Mouse (Mus musculus): ENCODE data around the gene Spaar. TPM values are rescaled to one million over a fixed set of nuclear protein-coding genes. Genes with fewer than 3 reads are reported as not detected.
"Not testable (repeated sequence)": the region's sequence is repeated elsewhere in the genome, so short reads cannot be mapped to it uniquely, and the experiment has no call there.

The Spaar gene
- total RNA-seq, 2 experiments from 2014 or later, result 0.61 to 1.1 TPM

- DNase-seq, result no peak
Measured at GRCm38 (mm10) chr4:43729126-43729525, 708 bp upstream of the Spaar start.

GRCm38 (mm10) chr4:43730750-43731297 lies 990 bp downstream of the Spaar start:
- no peak for DNase-seq

GRCm38 (mm10) chr4:43732171-43732570 lies 2.3 kb downstream of the Spaar start:
- no peak for DNase-seq

GRCm38 (mm10) chr4:43733186-43733585 lies 3.4 kb downstream of the Spaar start:
- DNase-seq, result no peak

GRCm38 (mm10) chr4:43737144-43737543 lies 7.3 kb downstream of the Spaar start:
- no peak for DNase-seq

GRCm38 (mm10) chr4:43738989-43739674 lies 9.3 kb downstream of the Spaar start:
- DNase-seq, result no peak

GRCm38 (mm10) chr4:43741526-43741925 lies 11.7 kb downstream of the Spaar start:
- DNase-seq, result no peak

- no peak for DNase-seq
Measured at GRCm38 (mm10) chr4:43742637-43743036, 12.8 kb downstream of the Spaar start.

- DNase-seq, result no peak
Measured at GRCm38 (mm10) chr4:43743099-43743498, 13.3 kb downstream of the Spaar start.

GRCm38 (mm10) chr4:43745187-43745586 lies 15.4 kb downstream of the Spaar start:
- no peak for DNase-seq

GRCm38 (mm10) chr4:43757213-43757612 lies 27.4 kb downstream of the Spaar start:
- DNase-seq, result no peak

- DNase-seq, result peak; percentile 30 to 39
Measured at GRCm38 (mm10) chr4:43759571-43760418, 30.0 kb downstream of the Spaar start.

- DNase-seq, result peak; percentile 4 to 8
Measured at GRCm38 (mm10) chr4:43760460-43760859, 30.6 kb downstream of the Spaar start.

- DNase-seq, result no peak
Measured at GRCm38 (mm10) chr4:43761336-43761735, 31.5 kb downstream of the Spaar start.

- DNase-seq, result peak; percentile 32 to 54
Measured at GRCm38 (mm10) chr4:43763410-43763809, 33.6 kb downstream of the Spaar start.

GRCm38 (mm10) chr4:43768341-43768740 lies 38.5 kb downstream of the Spaar start:
- DNase-seq, result no peak

- no peak for DNase-seq
Measured at GRCm38 (mm10) chr4:43769374-43769773, 39.5 kb downstream of the Spaar start.

- no peak for DNase-seq
Measured at GRCm38 (mm10) chr4:43770909-43771308, 41.1 kb downstream of the Spaar start, which contains the start of gene Olfr159. TSS of gene Olfr159 (minus strand) at chr4:43771009.

GRCm38 (mm10) chr4:43771626-43772025 lies 41.8 kb downstream of the Spaar start:
- no peak for DNase-seq

- DNase-seq, result no peak
Measured at GRCm38 (mm10) chr4:43772304-43772703, 42.5 kb downstream of the Spaar start.

- no peak for DNase-seq
Measured at GRCm38 (mm10) chr4:43795296-43795695, 65.5 kb downstream of the Spaar start.

GRCm38 (mm10) chr4:43795844-43796243 lies 66.0 kb downstream of the Spaar start:
- not testable (repeated sequence) for DNase-seq

GRCm38 (mm10) chr4:43798936-43799335 lies 69.1 kb downstream of the Spaar start:
- no peak for DNase-seq

All from layer of hippocampus, postnatal 36 days (tissue).